Mouse (Mus musculus): Measurements from ENCODE around the gene Scn10a. TPM values are rescaled to one million over a fixed set of nuclear protein-coding genes. Genes with fewer than 3 reads are reported as not detected.
A peak's percentile ranks its signal among the peaks of the same experiment; 100 is the strongest.

Scn10a gene
- polyA plus RNA-seq, 1 experiment from 2014 or later, result 1.4 TPM

GRCm38 (mm10) chr9:119597332-119597731 is 121.8 kb downstream of the Scn10a start:
- Histone ChIP-seq H3K36me3 (ENCODE audit: control insufficient read depth, insufficient read depth) (no peaks in the 10 kb centered on the region), H3K4me1 (ENCODE audit: control insufficient read depth, insufficient read depth, low read length) (no peaks in the 10 kb centered on the region), H3K9ac (ENCODE audit: low read length) (no peak overlapping the region), H3K27ac (ENCODE audit: low read length) (no peak overlapping the region), H3K9me3 (replicated peaks; ENCODE audit: control insufficient read depth, low read length) (0 out of 2 replicates have a peak, but pooled peaks cover 4% of the 10 kb centered on the region), H3K27me3 (ENCODE audit: control insufficient read depth, insufficient read depth, low read length) (no peaks in the 10 kb centered on the region), H3K4me3 (ENCODE audit: low read length) (no peak overlapping the region), H3K4me2 (ENCODE audit: low read depth, low read length) (no peak overlapping the region)
- WGBS, result 71% methylated on average over 8 of the region's 8 CpGs
- no peak for ATAC-seq (replicated peaks; ENCODE audit: extremely low read depth, insufficient read depth, low FRiP score)

GRCm38 (mm10) chr9:119589592-119589991 is 129.5 kb downstream of the Scn10a start:
- WGBS, result 87% methylated on average over 8 of the region's 8 CpGs
- no peak overlapping the region for H3K4me2 ChIP-seq (ENCODE audit: low read depth, low read length)
- peaks cover 19% of the 10 kb centered on the region for H3K27me3 ChIP-seq (ENCODE audit: control insufficient read depth, insufficient read depth, low read length)
- H3K4me1 ChIP-seq (ENCODE audit: control insufficient read depth, insufficient read depth, low read length), result peaks cover 5% of the 10 kb centered on the region
- H3K4me3 ChIP-seq (ENCODE audit: low read length), result no peak overlapping the region
- ATAC-seq (replicated peaks; ENCODE audit: extremely low read depth, insufficient read depth, low FRiP score), result no peak
- no peaks in the 10 kb centered on the region for H3K9me3 ChIP-seq (replicated peaks; ENCODE audit: control insufficient read depth, low read length)
- H3K9ac ChIP-seq (ENCODE audit: low read length), result no peak overlapping the region
- no peaks in the 10 kb centered on the region for H3K36me3 ChIP-seq (ENCODE audit: control insufficient read depth, insufficient read depth)
- H3K27ac ChIP-seq (ENCODE audit: low read length), result no peak overlapping the region

GRCm38 (mm10) chr9:119588763-119589449 is 130.2 kb downstream of the Scn10a start:
- Histone ChIP-seq H3K4me2 (ENCODE audit: low read depth, low read length) (peak overlapping the region; percentile 49), H3K4me3 (ENCODE audit: low read length) (peak overlapping the region; percentile 5), H3K27me3 (ENCODE audit: control insufficient read depth, insufficient read depth, low read length) (peaks cover 19% of the 10 kb centered on the region), H3K9me3 (replicated peaks; ENCODE audit: control insufficient read depth, low read length) (no peaks in the 10 kb centered on the region), H3K4me1 (ENCODE audit: control insufficient read depth, insufficient read depth, low read length) (peaks cover 5% of the 10 kb centered on the region), H3K27ac (ENCODE audit: low read length) (no peak overlapping the region), H3K9ac (ENCODE audit: low read length) (no peak overlapping the region), H3K36me3 (ENCODE audit: control insufficient read depth, insufficient read depth) (no peaks in the 10 kb centered on the region)
- 15% methylated on average over 26 of the region's 26 CpGs for WGBS
- ATAC-seq (replicated peaks; ENCODE audit: extremely low read depth, insufficient read depth, low FRiP score), result peak; percentile 55; the same call in 1 of the 2 replicates

GRCm38 (mm10) chr9:119580668-119581067 is 138.5 kb downstream of the Scn10a start:
- peaks cover 15% of the 10 kb centered on the region for H3K4me1 ChIP-seq (ENCODE audit: control insufficient read depth, insufficient read depth, low read length)
- ATAC-seq (replicated peaks; ENCODE audit: extremely low read depth, insufficient read depth, low FRiP score), result 0 out of 2 replicates have a peak, but pooled peaks have one; percentile 9
- H3K4me2 ChIP-seq (ENCODE audit: low read depth, low read length), result no peak overlapping the region
- no peak overlapping the region for H3K9ac ChIP-seq (ENCODE audit: low read length)
- H3K27me3 ChIP-seq (ENCODE audit: control insufficient read depth, insufficient read depth, low read length), result peaks cover 46% of the 10 kb centered on the region
- H3K36me3 ChIP-seq (ENCODE audit: control insufficient read depth, insufficient read depth), result no peaks in the 10 kb centered on the region
- under 1% methylated on average over 6 of the region's 6 CpGs for WGBS
- no peaks in the 10 kb centered on the region for H3K9me3 ChIP-seq (replicated peaks; ENCODE audit: control insufficient read depth, low read length)
- H3K27ac ChIP-seq (ENCODE audit: low read length), result no peak overlapping the region
- H3K4me3 ChIP-seq (ENCODE audit: low read length), result no peak overlapping the region

GRCm38 (mm10) chr9:119580187-119580586 is 138.9 kb downstream of the Scn10a start:
- H3K9ac ChIP-seq (ENCODE audit: low read length), result no peak overlapping the region
- no peak overlapping the region for H3K27ac ChIP-seq (ENCODE audit: low read length)
- H3K36me3 ChIP-seq (ENCODE audit: control insufficient read depth, insufficient read depth), result no peaks in the 10 kb centered on the region
- ATAC-seq (replicated peaks; ENCODE audit: extremely low read depth, insufficient read depth, low FRiP score), result no peak
- no peaks in the 10 kb centered on the region for H3K9me3 ChIP-seq (replicated peaks; ENCODE audit: control insufficient read depth, low read length)
- no peak overlapping the region for H3K4me3 ChIP-seq (ENCODE audit: low read length)
- peaks cover 19% of the 10 kb centered on the region for H3K4me1 ChIP-seq (ENCODE audit: control insufficient read depth, insufficient read depth, low read length)
- H3K27me3 ChIP-seq (ENCODE audit: control insufficient read depth, insufficient read depth, low read length), result peaks cover 48% of the 10 kb centered on the region
- no peak overlapping the region for H3K4me2 ChIP-seq (ENCODE audit: low read depth, low read length)
- 83% methylated on average over 17 of the region's 17 CpGs for WGBS

- H3K4me1 ChIP-seq (ENCODE audit: control insufficient read depth, insufficient read depth, low read length), result peaks cover 31% of the 10 kb centered on the region
- WGBS, result under 1% methylated on average over 72 of the region's 99 CpGs
- H3K27me3 ChIP-seq (ENCODE audit: control insufficient read depth, insufficient read depth, low read length), result peaks cover 52% of the 10 kb centered on the region
Measured at GRCm38 (mm10) chr9:119578636-119579438, 140.3 kb downstream of the Scn10a start, which contains the start of gene Scn5a. Gene Scn5a, minus strand, starts transcription at chr9:119579016.

GRCm38 (mm10) chr9:119578311-119578635 is 140.8 kb downstream of the Scn10a start:
- peaks cover 52% of the 10 kb centered on the region for H3K27me3 ChIP-seq (ENCODE audit: control insufficient read depth, insufficient read depth, low read length)
- 2% methylated on average over 23 of the region's 24 CpGs for WGBS
- peak overlapping the region; percentile 75 for H3K4me3 ChIP-seq (ENCODE audit: low read length)
- H3K27ac ChIP-seq (ENCODE audit: low read length), result peak overlapping the region; percentile 25
- peak overlapping the region; percentile 91 for H3K4me2 ChIP-seq (ENCODE audit: low read depth, low read length)
- peak; percentile 21; the same call in 1 of the 2 replicates for ATAC-seq (replicated peaks; ENCODE audit: extremely low read depth, insufficient read depth, low FRiP score)
- no peaks in the 10 kb centered on the region for H3K36me3 ChIP-seq (ENCODE audit: control insufficient read depth, insufficient read depth)
- no peaks in the 10 kb centered on the region for H3K9me3 ChIP-seq (replicated peaks; ENCODE audit: control insufficient read depth, low read length)
- H3K4me1 ChIP-seq (ENCODE audit: control insufficient read depth, insufficient read depth, low read length), result peaks cover 36% of the 10 kb centered on the region
- peak overlapping the region; percentile 87 for H3K9ac ChIP-seq (ENCODE audit: low read length)

More at GRCm38 (mm10) chr9:119578636-119579438, 140.3 kb downstream of the Scn10a start, which contains the start of gene Scn5a:
- Histone ChIP-seq H3K9ac (ENCODE audit: low read length) (peak within 1 kb of the TSS; percentile 87), H3K4me3 (ENCODE audit: low read length) (peak within 1 kb of the TSS; percentile 75), H3K9me3 (replicated peaks; ENCODE audit: control insufficient read depth, low read length) (no peaks in the 10 kb centered on the region), H3K4me2 (ENCODE audit: low read depth, low read length) (peak within 1 kb of the TSS; percentile 91), H3K27ac (ENCODE audit: low read length) (peak within 1 kb of the TSS; percentile 25), H3K36me3 (ENCODE audit: control insufficient read depth, insufficient read depth) (no peaks in the 10 kb centered on the region)
- peak; percentile 81 for ATAC-seq (replicated peaks; ENCODE audit: extremely low read depth, insufficient read depth, low FRiP score)

- no peak for ATAC-seq (replicated peaks; ENCODE audit: extremely low read depth, insufficient read depth, low FRiP score)
- peak overlapping the region; percentile 91 for H3K4me2 ChIP-seq (ENCODE audit: low read depth, low read length)
- H3K9me3 ChIP-seq (replicated peaks; ENCODE audit: control insufficient read depth, low read length), result no peaks in the 10 kb centered on the region
- peaks cover 58% of the 10 kb centered on the region for H3K27me3 ChIP-seq (ENCODE audit: control insufficient read depth, insufficient read depth, low read length)
- H3K36me3 ChIP-seq (ENCODE audit: control insufficient read depth, insufficient read depth), result no peaks in the 10 kb centered on the region
- WGBS, result 88% methylated on average over 2 of the region's 2 CpGs
- no peak overlapping the region for H3K9ac ChIP-seq (ENCODE audit: low read length)
- H3K27ac ChIP-seq (ENCODE audit: low read length), result no peak overlapping the region
- peak overlapping the region; percentile 75; the same call in 1 of the 2 replicates for H3K4me3 ChIP-seq (ENCODE audit: low read length)
- peaks cover 45% of the 10 kb centered on the region for H3K4me1 ChIP-seq (ENCODE audit: control insufficient read depth, insufficient read depth, low read length)
Measured at GRCm38 (mm10) chr9:119576977-119577376, 142.1 kb downstream of the Scn10a start.

- no peak for ATAC-seq (replicated peaks; ENCODE audit: extremely low read depth, insufficient read depth, low FRiP score)
- H3K36me3 ChIP-seq (ENCODE audit: control insufficient read depth, insufficient read depth), result no peaks in the 10 kb centered on the region
- H3K4me2 ChIP-seq (ENCODE audit: low read depth, low read length), result no peak overlapping the region; the same call in 1 of the 2 replicates
- H3K27me3 ChIP-seq (ENCODE audit: control insufficient read depth, insufficient read depth, low read length), result peaks cover 56% of the 10 kb centered on the region
- H3K9ac ChIP-seq (ENCODE audit: low read length), result no peak overlapping the region
- no peaks in the 10 kb centered on the region for H3K9me3 ChIP-seq (replicated peaks; ENCODE audit: control insufficient read depth, low read length)
- WGBS, result 56% methylated on average over 9 of the region's 9 CpGs
- H3K4me1 ChIP-seq (ENCODE audit: control insufficient read depth, insufficient read depth, low read length), result peaks cover 48% of the 10 kb centered on the region
- H3K27ac ChIP-seq (ENCODE audit: low read length), result no peak overlapping the region
- no peak overlapping the region for H3K4me3 ChIP-seq (ENCODE audit: low read length)
Measured at GRCm38 (mm10) chr9:119575732-119576131, 143.4 kb downstream of the Scn10a start.

Measured in heart, embryonic 16.5 days (tissue).